Mouse (Mus musculus): Measurements from ENCODE around the gene Psors1c2.

GRCm38 (mm10) chr17:35558216-35558615 is 25.2 kb downstream of the Psors1c2 start:
- TF ChIP-seq POLR2A (IDR thresholded peaks at IDR 0.05; ENCODE audit: insufficient read depth, low read depth, low read length) (no peak), CTCF (IDR thresholded peaks at IDR 0.05; ENCODE audit: insufficient read depth, low read depth, low read length) (no peak)

Measured in olfactory bulb, adult 2 months (tissue).